Comparison of ENCODE assay signal across 27 mouse cellular contexts in the genomic region with DNA sequence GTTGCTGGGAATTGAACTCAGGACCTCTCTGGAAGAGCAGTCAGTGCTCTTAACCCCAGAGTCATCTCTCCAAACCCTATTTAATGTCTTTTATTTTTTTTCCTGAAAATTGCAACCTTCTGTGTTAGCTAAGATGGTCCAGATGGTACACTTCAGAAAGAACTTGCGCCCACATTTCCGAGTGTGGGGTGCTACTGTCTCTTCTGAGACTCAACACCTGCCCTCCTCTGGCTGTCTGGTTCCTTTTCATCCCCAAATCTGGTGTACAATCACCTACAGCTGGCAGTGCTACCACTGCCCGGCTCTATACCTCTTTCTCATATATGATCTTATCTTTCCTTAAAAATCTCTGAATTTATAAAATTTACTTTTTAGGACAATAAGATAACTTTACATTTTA. TPM values are rescaled to one million over a fixed set of nuclear protein-coding genes. Genes with fewer than 3 reads are reported as not detected.
"Had no signal": no experiment of that assay in that cellular context is flagged by ENCODE, and none has a peak within 500 bp of the region (broad histone marks: within the 10 kb centered on the region; RNA-seq: fewer than 3 reads in every experiment).

No protein-coding gene starts in this region.

- ATAC-seq: liver, embryonic 12.5 days; liver, postnatal 0 days; lung, postnatal 0 days; midbrain, embryonic 13.5 days; midbrain, embryonic 15.5 days; midbrain, embryonic 16.5 days had no signal

- DNase-seq: left cerebral cortex, postnatal 4 days; liver; liver, embryonic 13.5 days; liver, postnatal 0 days; lung, adult 18-20 months; lung, adult 2 months; lung, embryonic 14.5 days; lung, postnatal 10 days; lung, postnatal 14 days; lung, postnatal 36 days; lung, postnatal 4 days; midbrain, embryonic 14.5 days had no signal

RNA-seq across cellular contexts. Expression of a gene that starts 21.8 kb away (rescaled TPM):
- total RNA-seq: left cerebral cortex, postnatal 10 days; left cerebral cortex, postnatal 14 days; left cerebral cortex, postnatal 25 days; left cerebral cortex, postnatal 36 days; left cerebral cortex, postnatal 4 days; liver, adult 2 months; megakaryocyte progenitor cell, adult 5-6 weeks; megakaryocyte, adult 5-6 weeks; megakaryocyte-erythroid progenitor cell, adult 5-6 weeks; midbrain, postnatal 0 days; monocyte, adult 5-6 weeks had no signal

RNA-seq across cellular contexts. Expression of a gene that starts 58.1 kb away (rescaled TPM):
- total RNA-seq: liver, adult 2 months; megakaryocyte progenitor cell, adult 5-6 weeks; megakaryocyte, adult 5-6 weeks; megakaryocyte-erythroid progenitor cell, adult 5-6 weeks; monocyte, adult 5-6 weeks had no signal
